Mouse (Mus musculus): ENCODE data around the gene Tec. TPM values are rescaled to one million over a fixed set of nuclear protein-coding genes. Genes with fewer than 3 reads are reported as not detected.

Gene Tec
- polyA plus RNA-seq, 1 experiment from 2014 or later: 2.9 TPM

- Histone ChIP-seq H3K4me3 (ENCODE audit: low read depth, low read length) (no peak overlapping the region), H3K27ac (ENCODE audit: low read depth, low read length) (no peak overlapping the region), H3K27me3 (ENCODE audit: control insufficient read depth, insufficient read depth, low read length) (no peaks in the 10 kb centered on the region), H3K9me3 (ENCODE audit: control insufficient read depth, low read length) (no peaks in the 10 kb centered on the region), H3K4me1 (replicated peaks; ENCODE audit: control insufficient read depth, insufficient read depth, low read length) (no peaks in the 10 kb centered on the region), H3K4me2 (ENCODE audit: low read depth, low read length, severe bottlenecking) (no peak overlapping the region), H3K36me3 (ENCODE audit: control insufficient read depth, insufficient read depth, low read length) (no peaks in the 10 kb centered on the region), H3K9ac (ENCODE audit: low read length) (no peak overlapping the region)
- ATAC-seq (replicated peaks; ENCODE audit: low FRiP score): no peak
- WGBS: 97% methylated on average over 1 of the region's 1 CpGs
- DNase-seq (ENCODE audit: low spot score): no peak
Observed at GRCm38 (mm10) chr5:72816046-72816445, 52.2 kb downstream of the Tec start.

- no peak for ATAC-seq (replicated peaks; ENCODE audit: low FRiP score)
- DNase-seq (ENCODE audit: low spot score): no peak
- Histone ChIP-seq H3K9ac (ENCODE audit: low read length) (no peak overlapping the region), H3K27me3 (ENCODE audit: control insufficient read depth, insufficient read depth, low read length) (no peaks in the 10 kb centered on the region), H3K4me3 (ENCODE audit: low read depth, low read length) (no peak overlapping the region), H3K36me3 (ENCODE audit: control insufficient read depth, insufficient read depth, low read length) (no peaks in the 10 kb centered on the region), H3K4me1 (replicated peaks; ENCODE audit: control insufficient read depth, insufficient read depth, low read length) (no peaks in the 10 kb centered on the region), H3K4me2 (ENCODE audit: low read depth, low read length, severe bottlenecking) (no peak overlapping the region), H3K27ac (ENCODE audit: low read depth, low read length) (no peak overlapping the region), H3K9me3 (ENCODE audit: control insufficient read depth, low read length) (no peaks in the 10 kb centered on the region)
- 93% methylated on average over 6 of the region's 6 CpGs for WGBS
Observed at GRCm38 (mm10) chr5:72815361-72815760, 52.9 kb downstream of the Tec start.

GRCm38 (mm10) chr5:72814072-72814471 is 54.2 kb downstream of the Tec start:
- Histone ChIP-seq H3K27ac (ENCODE audit: low read depth, low read length) (no peak overlapping the region), H3K4me1 (replicated peaks; ENCODE audit: control insufficient read depth, insufficient read depth, low read length) (peaks cover 4% of the 10 kb centered on the region; the same call in 1 of the 2 replicates), H3K9ac (ENCODE audit: low read length) (no peak overlapping the region), H3K36me3 (ENCODE audit: control insufficient read depth, insufficient read depth, low read length) (no peaks in the 10 kb centered on the region), H3K27me3 (ENCODE audit: control insufficient read depth, insufficient read depth, low read length) (no peaks in the 10 kb centered on the region), H3K4me2 (ENCODE audit: low read depth, low read length, severe bottlenecking) (no peak overlapping the region), H3K9me3 (ENCODE audit: control insufficient read depth, low read length) (no peaks in the 10 kb centered on the region), H3K4me3 (ENCODE audit: low read depth, low read length) (no peak overlapping the region)
- ATAC-seq (replicated peaks; ENCODE audit: low FRiP score) (no peak), DNase-seq (ENCODE audit: low spot score) (no peak)
- WGBS: 87% methylated on average over 5 of the region's 5 CpGs

DNA sequence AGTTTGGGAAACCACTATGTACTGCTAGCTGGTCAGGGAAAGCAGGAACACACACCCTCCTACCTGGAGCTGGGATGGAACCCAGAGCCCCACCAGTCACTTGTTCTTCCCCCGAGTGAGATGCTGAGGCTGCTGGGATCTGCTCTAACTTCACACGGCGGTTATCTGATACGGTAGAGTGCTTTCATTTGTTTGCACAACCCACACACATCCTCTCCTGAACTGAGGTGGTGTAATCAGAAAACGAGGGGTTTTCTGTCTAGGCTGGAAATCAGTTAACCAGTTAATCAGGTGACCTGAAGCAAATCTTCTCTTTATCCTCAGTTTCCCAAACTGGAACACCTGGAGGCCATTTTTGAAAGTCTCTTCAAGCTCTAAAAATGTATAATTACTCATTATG is 55.4 kb downstream of the Tec start:
- Histone ChIP-seq H3K4me1 (replicated peaks; ENCODE audit: control insufficient read depth, insufficient read depth, low read length) (peaks cover 13% of the 10 kb centered on the region; the same call in 1 of the 2 replicates), H3K9ac (ENCODE audit: low read length) (no peak overlapping the region), H3K4me3 (ENCODE audit: low read depth, low read length) (no peak overlapping the region), H3K9me3 (ENCODE audit: control insufficient read depth, low read length) (no peaks in the 10 kb centered on the region), H3K36me3 (ENCODE audit: control insufficient read depth, insufficient read depth, low read length) (no peaks in the 10 kb centered on the region), H3K4me2 (ENCODE audit: low read depth, low read length, severe bottlenecking) (no peak overlapping the region), H3K27me3 (ENCODE audit: control insufficient read depth, insufficient read depth, low read length) (no peaks in the 10 kb centered on the region), H3K27ac (ENCODE audit: low read depth, low read length) (no peak overlapping the region)
- ATAC-seq (replicated peaks; ENCODE audit: low FRiP score): no peak
- DNase-seq (ENCODE audit: low spot score): no peak
- WGBS: 69% methylated on average over 5 of the region's 5 CpGs

GRCm38 (mm10) chr5:72812328-72812727 is 56.0 kb downstream of the Tec start:
- Histone ChIP-seq H3K4me2 (ENCODE audit: low read depth, low read length, severe bottlenecking) (no peak overlapping the region), H3K27me3 (ENCODE audit: control insufficient read depth, insufficient read depth, low read length) (no peaks in the 10 kb centered on the region), H3K9me3 (ENCODE audit: control insufficient read depth, low read length) (no peaks in the 10 kb centered on the region), H3K4me1 (replicated peaks; ENCODE audit: control insufficient read depth, insufficient read depth, low read length) (peaks cover 13% of the 10 kb centered on the region; the same call in 1 of the 2 replicates), H3K27ac (ENCODE audit: low read depth, low read length) (no peak overlapping the region), H3K4me3 (ENCODE audit: low read depth, low read length) (no peak overlapping the region), H3K36me3 (ENCODE audit: control insufficient read depth, insufficient read depth, low read length) (no peaks in the 10 kb centered on the region), H3K9ac (ENCODE audit: low read length) (no peak overlapping the region)
- DNase-seq (ENCODE audit: low spot score) (no peak), ATAC-seq (replicated peaks; ENCODE audit: low FRiP score) (no peak)
- WGBS: 87% methylated on average over 3 of the region's 3 CpGs

DNA sequence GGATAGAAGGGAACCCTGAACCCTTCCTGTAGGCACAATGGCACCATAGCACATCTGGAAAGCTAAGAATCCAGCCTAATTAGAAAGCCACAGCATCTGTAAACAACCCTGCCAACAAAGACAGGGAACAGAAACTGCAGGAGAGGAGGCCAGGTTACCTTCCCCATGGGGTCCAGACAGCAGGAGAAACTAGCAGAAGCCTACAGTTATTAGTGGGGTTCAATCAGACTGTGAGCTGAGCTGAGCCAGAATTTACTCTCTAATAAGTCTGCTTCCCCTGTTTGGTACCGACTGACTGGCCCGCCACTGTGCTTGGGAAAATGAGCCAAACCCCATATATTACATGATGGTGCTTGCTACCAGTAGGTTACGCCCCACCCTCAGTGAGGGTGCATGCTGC is 56.9 kb downstream of the Tec start:
- Histone ChIP-seq H3K4me1 (replicated peaks; ENCODE audit: control insufficient read depth, insufficient read depth, low read length) (peaks cover 13% of the 10 kb centered on the region; the same call in 1 of the 2 replicates), H3K4me3 (ENCODE audit: low read depth, low read length) (no peak overlapping the region), H3K4me2 (ENCODE audit: low read depth, low read length, severe bottlenecking) (no peak overlapping the region), H3K27me3 (ENCODE audit: control insufficient read depth, insufficient read depth, low read length) (no peaks in the 10 kb centered on the region), H3K9ac (ENCODE audit: low read length) (no peak overlapping the region), H3K36me3 (ENCODE audit: control insufficient read depth, insufficient read depth, low read length) (no peaks in the 10 kb centered on the region), H3K9me3 (ENCODE audit: control insufficient read depth, low read length) (no peaks in the 10 kb centered on the region), H3K27ac (ENCODE audit: low read depth, low read length) (no peak overlapping the region)
- ATAC-seq (replicated peaks; ENCODE audit: low FRiP score) (no peak), DNase-seq (ENCODE audit: low spot score) (no peak)
- 84% methylated on average over 3 of the region's 3 CpGs for WGBS

- no peaks in the 10 kb centered on the region for H3K27me3 ChIP-seq (ENCODE audit: control insufficient read depth, insufficient read depth, low read length)
- H3K27ac ChIP-seq (ENCODE audit: low read depth, low read length): no peak overlapping the region
- no peak overlapping the region for H3K4me2 ChIP-seq (ENCODE audit: low read depth, low read length, severe bottlenecking)
- ATAC-seq (replicated peaks; ENCODE audit: low FRiP score): no peak
- no peaks in the 10 kb centered on the region for H3K9me3 ChIP-seq (ENCODE audit: control insufficient read depth, low read length)
- H3K36me3 ChIP-seq (ENCODE audit: control insufficient read depth, insufficient read depth, low read length): no peaks in the 10 kb centered on the region
- no peak for DNase-seq (ENCODE audit: low spot score)
- H3K9ac ChIP-seq (ENCODE audit: low read length): no peak overlapping the region
- peaks cover 13% of the 10 kb centered on the region; the same call in 1 of the 2 replicates for H3K4me1 ChIP-seq (replicated peaks; ENCODE audit: control insufficient read depth, insufficient read depth, low read length)
- 87% methylated on average over 8 of the region's 8 CpGs for WGBS
- H3K4me3 ChIP-seq (ENCODE audit: low read depth, low read length): no peak overlapping the region
Observed at GRCm38 (mm10) chr5:72810990-72811389, 57.3 kb downstream of the Tec start.

DNA sequence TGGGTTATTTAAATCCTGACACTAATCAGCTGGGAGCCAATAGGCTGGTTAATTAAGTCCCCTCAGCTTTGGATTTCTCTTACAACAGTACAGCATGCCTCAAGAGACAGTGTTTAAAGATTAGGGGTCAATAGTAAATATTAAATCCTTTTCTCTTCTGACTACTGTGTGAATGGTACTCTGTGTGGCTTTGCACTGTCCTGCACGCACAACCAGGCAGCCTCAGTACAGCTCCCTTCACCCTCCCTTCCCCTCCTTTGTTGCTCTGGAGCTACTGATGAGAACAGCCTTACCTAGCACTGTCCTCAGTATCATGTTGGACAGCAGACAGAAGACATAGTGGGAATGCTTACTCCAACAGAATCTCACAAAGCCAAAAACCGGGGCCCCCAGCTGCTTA is 58.8 kb downstream of the Tec start:
- Histone ChIP-seq H3K36me3 (ENCODE audit: control insufficient read depth, insufficient read depth, low read length) (no peaks in the 10 kb centered on the region), H3K27ac (ENCODE audit: low read depth, low read length) (peak overlapping the region; percentile 27; the same call in 1 of the 2 replicates), H3K4me3 (ENCODE audit: low read depth, low read length) (no peak overlapping the region), H3K4me1 (replicated peaks; ENCODE audit: control insufficient read depth, insufficient read depth, low read length) (peaks cover 13% of the 10 kb centered on the region; the same call in 1 of the 2 replicates), H3K4me2 (ENCODE audit: low read depth, low read length, severe bottlenecking) (no peak overlapping the region), H3K9me3 (ENCODE audit: control insufficient read depth, low read length) (no peaks in the 10 kb centered on the region), H3K9ac (ENCODE audit: low read length) (no peak overlapping the region), H3K27me3 (ENCODE audit: control insufficient read depth, insufficient read depth, low read length) (no peaks in the 10 kb centered on the region)
- WGBS: 57% methylated on average over 2 of the region's 2 CpGs
- ATAC-seq (replicated peaks; ENCODE audit: low FRiP score) (peak; percentile 38; the same call in 1 of the 2 replicates), DNase-seq (ENCODE audit: low spot score) (no peak)

GRCm38 (mm10) chr5:72808456-72809111 is 59.7 kb downstream of the Tec start:
- Histone ChIP-seq H3K4me1 (replicated peaks; ENCODE audit: control insufficient read depth, insufficient read depth, low read length) (peaks cover 13% of the 10 kb centered on the region; the same call in 1 of the 2 replicates), H3K27ac (ENCODE audit: low read depth, low read length) (0 out of 2 replicates have a peak overlapping the region, but pooled peaks have one; percentile 31), H3K4me3 (ENCODE audit: low read depth, low read length) (no peak overlapping the region), H3K36me3 (ENCODE audit: control insufficient read depth, insufficient read depth, low read length) (no peaks in the 10 kb centered on the region), H3K27me3 (ENCODE audit: control insufficient read depth, insufficient read depth, low read length) (no peaks in the 10 kb centered on the region), H3K4me2 (ENCODE audit: low read depth, low read length, severe bottlenecking) (no peak overlapping the region; the same call in 1 of the 2 replicates), H3K9ac (ENCODE audit: low read length) (no peak overlapping the region), H3K9me3 (ENCODE audit: control insufficient read depth, low read length) (no peaks in the 10 kb centered on the region)
- ATAC-seq (replicated peaks; ENCODE audit: low FRiP score) (no peak), DNase-seq (ENCODE audit: low spot score) (no peak)
- 46% methylated on average over 14 of the region's 14 CpGs for WGBS
